Mouse (Mus musculus) cerebellum, postnatal 10 days (tissue): ENCODE measurements at regions not wholly inside any gene's neighbourhood (a gene's known extent, or its start where the extent isn't known, plus 50 kb on each side); places are given as distances from the start of the nearest gene placed in this dataset.

ENCODE experiments used
- DNase-seq, 2 experiments: peaks; one replicate each; pipeline ENCODE4 v3.0.0; 2021; ENCODE audit warnings: mixed read lengths in 2 of 2

GRCm38 (mm10) chr17:49149896-49150295 lies 217.7 kb downstream of the Lrfn2 start:
- DNase-seq: no peak

- peak; percentile 51 to 66 for DNase-seq
These were observed 218.8 kb downstream of the Lrfn2 start for GRCm38 (mm10) chr17:49150971-49151422.

GRCm38 (mm10) chr17:49153994-49154393 lies 221.8 kb downstream of the Lrfn2 start:
- DNase-seq: peak; percentile 37 to 44

GRCm38 (mm10) chr17:49155001-49155515 lies 222.9 kb downstream of the Lrfn2 start:
- peak; percentile 61 to 69 for DNase-seq

- DNase-seq: no peak
These were observed 225.4 kb downstream of the Lrfn2 start for GRCm38 (mm10) chr17:49157586-49157985.

GRCm38 (mm10) chr17:49171252-49172047 lies 239.3 kb downstream of the Lrfn2 start:
- DNase-seq: peak in 1 of 2 experiments; percentile 40

GRCm38 (mm10) chr17:49172052-49172799 lies 240.0 kb downstream of the Lrfn2 start:
- DNase-seq: peak; percentile 47 to 53

GRCm38 (mm10) chr17:49172800-49173150 lies 240.6 kb downstream of the Lrfn2 start:
- DNase-seq: peak in 1 of 2 experiments; percentile 36

GRCm38 (mm10) chr17:49177966-49178731 lies 246.0 kb downstream of the Lrfn2 start:
- DNase-seq: peak; percentile 57 to 72

GRCm38 (mm10) chr17:49182485-49182884 lies 245.7 kb upstream of the Mocs1 start:
- peak; percentile 67 to 73 for DNase-seq

- peak in 1 of 2 experiments; percentile 39 for DNase-seq
These were observed 244.2 kb upstream of the Mocs1 start for GRCm38 (mm10) chr17:49183917-49184316.

GRCm38 (mm10) chr17:49185052-49185612 lies 243.0 kb upstream of the Mocs1 start:
- no peak for DNase-seq

- peak; percentile 75 to 86 for DNase-seq
These were observed 238.4 kb upstream of the Mocs1 start for GRCm38 (mm10) chr17:49189765-49190164.

- peak; percentile 99 to 100 for DNase-seq
These were observed 237.8 kb upstream of the Mocs1 start for GRCm38 (mm10) chr17:49190337-49190736.

- no peak for DNase-seq
These were observed 232.0 kb upstream of the Mocs1 start for GRCm38 (mm10) chr17:49196046-49196684.

- peak; percentile 96 to 97 for DNase-seq
These were observed 226.7 kb upstream of the Mocs1 start for GRCm38 (mm10) chr17:49201495-49201894.

GRCm38 (mm10) chr17:49205095-49205494 lies 223.1 kb upstream of the Mocs1 start:
- DNase-seq: no peak

GRCm38 (mm10) chr17:49205564-49205963 lies 222.6 kb upstream of the Mocs1 start:
- DNase-seq: peak in 1 of 2 experiments; percentile 35

- DNase-seq: peak; percentile 73
These were observed 221.5 kb upstream of the Mocs1 start for GRCm38 (mm10) chr17:49206708-49207107.

- DNase-seq: peak; percentile 55 to 64
These were observed 219.8 kb upstream of the Mocs1 start for GRCm38 (mm10) chr17:49208315-49208820.

- DNase-seq: no peak
These were observed 215.2 kb upstream of the Mocs1 start for GRCm38 (mm10) chr17:49212918-49213317.

GRCm38 (mm10) chr17:49215281-49215680 lies 212.9 kb upstream of the Mocs1 start:
- peak; percentile 93 to 97 for DNase-seq
